Mouse (Mus musculus) embryo, embryonic 10.5 days (tissue): ENCODE measurements around the gene Sco2.

ENCODE experiments used
- DNase-seq: peaks from one replicate; pipeline ENCODE4 v3.0.0-alpha.2; 2015; ENCODE audit warnings: low spot score

Gene Sco2

DNA sequence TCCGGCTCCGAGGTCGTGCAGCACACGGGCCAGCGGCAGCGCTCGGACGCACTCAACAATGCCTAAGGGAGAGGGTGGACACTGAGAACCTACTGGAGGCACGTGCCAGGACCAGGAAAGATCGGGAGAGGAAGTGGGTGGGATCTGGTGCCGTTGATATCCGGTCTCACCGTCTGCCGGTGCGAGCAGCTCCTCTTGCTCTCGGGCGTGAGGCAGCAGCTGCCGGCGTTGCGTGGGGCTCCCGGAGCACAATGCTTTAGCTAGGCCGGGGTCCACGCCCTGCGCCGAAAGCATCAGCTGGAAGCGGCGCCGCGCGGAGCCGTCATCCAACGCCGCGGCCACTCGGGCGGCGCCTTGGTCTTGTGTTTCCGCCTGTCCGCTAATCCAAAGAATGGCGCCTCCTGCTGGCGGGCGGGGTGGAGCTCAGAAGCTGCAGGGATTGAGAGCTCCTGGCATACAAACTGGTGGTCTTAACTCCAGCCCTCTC lies at the start of gene Sco2:
Gene Sco2 (minus strand): TSS at position 85 of the 487 bp plus-strand sequence.
- peak; percentile 95 for DNase-seq

DNA sequence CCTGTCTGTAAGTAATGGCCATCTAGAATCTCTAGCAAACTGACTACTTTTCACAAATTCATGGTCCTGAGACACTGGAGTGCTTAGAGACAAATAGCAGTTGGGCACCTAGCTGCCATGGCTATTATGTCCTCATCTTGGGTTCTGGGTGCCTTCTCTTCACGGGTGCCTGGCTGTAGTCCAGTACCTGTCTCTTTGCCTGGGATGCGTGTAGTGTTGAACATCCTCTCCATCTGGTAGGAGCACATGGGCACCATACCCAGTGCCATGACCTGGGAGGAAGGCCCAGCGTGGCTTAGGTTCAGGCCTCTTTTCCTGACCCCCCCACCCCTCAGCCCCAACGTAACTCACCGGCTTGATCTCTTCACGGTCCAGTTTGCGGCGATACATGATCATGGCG lies 48.3 kb upstream of the Sco2 start:
- DNase-seq, result no peak

- DNase-seq, result no peak
Measured at GRCm38 (mm10) chr15:89415282-89415681, 41.6 kb upstream of the Sco2 start.

- DNase-seq, result no peak
Measured at GRCm38 (mm10) chr15:89410118-89410517, 36.5 kb upstream of the Sco2 start, which contains the start of gene Syce3. Syce3 (minus strand) TSS chr15:89410503.

GRCm38 (mm10) chr15:89406691-89407090 lies 33.0 kb upstream of the Sco2 start:
- no peak for DNase-seq

- no peak for DNase-seq
Measured at GRCm38 (mm10) chr15:89404831-89405623, 31.4 kb upstream of the Sco2 start.

GRCm38 (mm10) chr15:89402471-89402870 lies 28.8 kb upstream of the Sco2 start:
- DNase-seq, result no peak

DNA sequence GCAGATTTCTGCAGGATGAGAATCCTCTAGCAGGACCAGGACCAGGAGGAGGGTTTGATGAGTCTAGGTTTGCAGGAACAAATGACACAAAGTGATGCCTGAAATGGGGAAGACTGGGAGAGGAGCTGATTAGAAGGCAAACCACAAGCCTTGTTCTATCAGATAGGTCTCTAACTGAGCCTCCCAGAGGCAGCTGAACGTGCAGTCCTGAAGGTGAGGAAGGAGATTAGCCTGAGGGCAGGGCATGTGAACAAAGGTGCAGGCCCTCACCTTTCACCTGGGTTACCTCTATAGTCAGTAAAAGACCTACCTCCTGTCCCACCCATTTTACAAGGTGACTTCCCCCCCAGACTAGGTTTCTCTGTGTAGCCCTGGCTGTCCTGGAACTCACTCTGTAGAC lies 26.1 kb upstream of the Sco2 start:
- no peak for DNase-seq

- no peak for DNase-seq
Measured at GRCm38 (mm10) chr15:89398146-89398545, 24.5 kb upstream of the Sco2 start.

- no peak for DNase-seq
Measured at GRCm38 (mm10) chr15:89396883-89397282, 23.2 kb upstream of the Sco2 start.

GRCm38 (mm10) chr15:89390081-89390480 lies 16.4 kb upstream of the Sco2 start:
- no peak for DNase-seq

DNA sequence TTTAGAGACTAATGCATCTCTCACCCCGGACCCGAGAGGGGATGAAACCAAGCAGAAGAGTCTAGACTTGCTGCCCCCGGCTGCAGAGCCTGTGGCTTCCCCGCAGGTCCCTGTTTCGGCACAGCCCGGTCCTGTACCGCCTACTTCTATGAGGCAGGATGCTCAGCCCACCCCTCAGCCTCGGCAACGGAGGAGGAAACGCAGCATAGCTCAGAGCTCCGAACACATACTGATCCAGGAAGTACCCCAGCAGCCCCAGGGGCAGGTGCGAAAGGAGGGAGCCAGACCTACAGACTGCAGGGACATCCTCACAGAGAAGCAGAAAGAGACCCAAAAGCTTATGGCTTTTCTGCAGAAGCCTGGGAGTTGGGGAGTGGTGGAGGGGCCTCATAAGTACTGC lies 13.5 kb upstream of the Sco2 start:
- DNase-seq, result no peak

DNA sequence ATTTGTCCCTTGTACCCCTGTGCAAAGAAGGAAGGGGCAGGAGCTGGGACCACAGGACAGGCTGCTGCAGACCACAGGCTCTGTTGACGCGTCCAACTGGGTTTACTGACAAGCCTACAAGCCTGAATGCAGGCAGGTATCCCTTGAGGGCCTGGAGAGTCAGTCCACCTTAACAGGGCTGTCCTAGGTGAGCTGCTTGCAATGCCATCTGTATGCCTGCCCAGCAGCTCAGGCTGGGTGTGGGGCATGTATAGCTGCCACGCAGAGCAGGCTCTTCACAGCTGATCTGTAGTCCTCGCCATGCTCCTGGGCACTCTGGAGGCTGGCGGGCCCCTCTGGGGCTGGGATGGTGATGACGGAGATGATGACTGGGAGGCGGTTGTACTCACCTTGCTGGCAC lies 11.0 kb upstream of the Sco2 start, which contains the start of gene Klhdc7b:
Gene Klhdc7b (plus strand): TSS at position 301 of the 400 bp plus-strand sequence.
- DNase-seq, result no peak

DNA sequence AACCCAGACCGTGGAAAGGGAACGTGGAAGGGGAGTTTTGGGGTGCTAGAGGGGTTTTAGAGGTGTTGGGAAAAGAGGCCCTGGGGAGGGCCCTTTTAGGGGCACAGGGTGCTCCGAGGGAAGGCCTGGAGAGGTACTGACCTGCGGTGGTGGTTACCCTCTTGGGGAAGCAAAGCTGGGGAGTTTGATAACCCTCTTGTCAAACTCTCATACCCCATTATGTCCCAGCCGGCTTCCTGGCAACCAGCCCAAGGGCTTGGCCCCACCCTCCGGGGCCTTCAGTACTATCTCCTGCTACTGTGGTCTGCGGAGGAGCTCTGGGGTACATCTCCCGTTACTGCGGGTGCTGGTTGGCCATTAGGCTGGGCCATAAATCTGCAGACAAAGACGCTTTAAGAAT lies 5.8 kb upstream of the Sco2 start:
- peak; percentile 15 for DNase-seq

DNA sequence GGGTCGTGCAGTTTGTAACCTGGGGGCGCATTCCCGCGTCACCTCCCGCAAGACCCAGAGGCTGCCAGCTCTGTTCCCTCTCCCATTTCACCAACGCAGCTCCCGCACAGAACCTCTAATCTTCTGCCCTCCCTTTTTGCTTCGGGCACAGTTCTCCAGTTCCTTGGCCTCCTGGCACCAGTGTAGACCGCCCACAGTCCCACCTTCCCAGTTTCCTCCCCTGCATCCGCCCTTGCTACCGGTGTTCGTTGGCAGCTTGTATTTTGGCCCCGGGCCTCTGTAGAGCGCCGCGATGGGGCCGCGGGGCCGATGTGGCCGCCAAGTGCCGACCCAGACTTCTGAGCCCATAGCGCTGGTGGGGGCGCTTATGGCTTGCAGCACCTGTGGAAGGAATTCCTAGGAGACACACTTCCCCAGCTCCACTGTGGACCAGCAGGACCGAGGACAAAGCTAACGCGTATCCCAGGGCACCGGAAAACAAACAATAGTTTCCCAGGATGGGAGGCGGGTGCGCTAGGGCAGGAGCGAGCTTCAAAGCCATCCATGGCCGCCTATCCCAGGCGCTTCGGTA lies 5.3 kb upstream of the Sco2 start, which contains the start of gene Odf3b:
Gene Odf3b (minus strand): TSS at position 452 of the 571 bp plus-strand sequence.
- peak; percentile 59 for DNase-seq

- peak; percentile 15 for DNase-seq
Measured at GRCm38 (mm10) chr15:89377938-89378828, 4.5 kb upstream of the Sco2 start.

DNA sequence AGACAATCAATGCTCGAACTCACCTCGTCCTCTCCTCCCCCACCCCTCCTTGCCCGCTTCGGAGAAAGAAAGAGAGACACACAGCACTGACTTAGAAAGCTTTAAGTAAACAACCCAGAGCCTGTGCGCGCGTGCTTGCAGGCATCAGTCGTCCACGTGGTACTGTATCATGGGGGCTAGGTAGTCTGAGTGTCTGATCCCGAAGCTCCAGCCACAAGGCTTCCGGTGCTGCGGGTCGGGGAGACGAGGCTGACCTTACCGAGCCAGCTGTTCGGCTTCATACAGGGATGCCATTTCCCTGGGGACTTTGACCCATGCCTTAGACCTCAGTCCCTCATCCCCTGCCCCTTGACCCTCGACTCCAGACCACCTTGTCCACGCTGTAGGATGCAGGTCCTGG lies 3.7 kb upstream of the Sco2 start:
- DNase-seq, result peak; percentile 30

- DNase-seq, result no peak
Measured at GRCm38 (mm10) chr15:89376957-89377356, 3.3 kb upstream of the Sco2 start, which contains the start of gene Tymp. Tymp (minus strand) TSS chr15:89377039.

DNA sequence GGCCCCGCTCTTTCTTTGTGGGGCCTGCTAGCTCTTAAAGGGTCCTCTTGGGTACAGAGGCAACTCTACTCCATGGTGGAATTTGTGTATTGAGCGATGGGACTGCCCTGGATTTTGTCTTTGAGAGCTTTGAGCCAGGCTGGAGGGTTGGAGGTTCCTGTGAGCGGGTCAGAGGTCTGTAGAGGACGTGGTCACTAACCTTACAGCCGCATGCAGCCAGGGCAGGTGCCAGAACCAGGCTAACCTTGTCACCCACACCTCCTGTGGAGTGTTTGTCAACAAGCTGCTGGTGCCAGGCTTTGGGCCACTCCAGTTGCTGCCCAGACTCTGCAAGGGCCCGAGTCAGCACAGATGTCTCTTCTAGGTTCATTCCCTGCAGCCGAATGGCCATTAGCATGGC lies 2.4 kb upstream of the Sco2 start:
- DNase-seq, result no peak

- no peak for DNase-seq
Measured at GRCm38 (mm10) chr15:89374801-89375534, 1.3 kb upstream of the Sco2 start.

DNA sequence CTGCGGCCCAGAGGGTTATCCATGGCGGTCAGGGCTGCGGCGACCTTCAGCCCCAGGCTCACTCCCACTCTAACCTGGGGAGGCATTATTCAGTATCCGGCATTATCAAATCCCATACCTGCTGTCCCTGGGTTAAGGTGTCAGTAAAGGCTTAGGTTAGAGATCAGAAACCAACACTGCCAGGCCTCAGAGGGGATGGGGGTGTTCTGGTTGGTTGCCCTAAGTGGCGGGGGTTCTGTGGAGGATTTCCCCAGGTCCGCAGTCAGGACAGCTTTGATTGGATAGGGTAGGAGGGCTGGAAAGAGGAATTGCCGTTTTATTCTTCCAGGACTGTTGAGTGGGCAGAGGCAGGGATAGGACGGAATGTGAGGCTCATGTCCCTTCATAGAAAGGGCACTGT lies 694 bp upstream of the Sco2 start:
- DNase-seq, result no peak
